Mouse (Mus musculus) MEL (cell line): Measurements from ENCODE around the gene Pkdrej. TPM values are rescaled to one million over a fixed set of nuclear protein-coding genes. Genes with fewer than 3 reads are reported as not detected.
"Not testable (repeated sequence)": the region's sequence is repeated elsewhere in the genome, so short reads cannot be mapped to it uniquely, and the experiment has no call there.

Experiments
- DNase-seq: peaks from one replicate; pipeline ENCODE4 v3.0.0; 2011; ENCODE audit warnings: low read depth, low spot score
- H3K27ac ChIP-seq: 2 replicates; pipeline ENCODE4 v1.5.1; 2012; ENCODE audit warnings: low read depth, mild to moderate bottlenecking, control low read depth, low read length, moderate library complexity; ENCODE audit not compliant: control insufficient read depth
- H3K27me3 ChIP-seq, 2 experiments: fragments of 150-350 bp in 1 of 2; sonication (generic) in 1 of 2; 2 replicates each; pipeline ENCODE4 v1.6.1; 2012; ENCODE audit warnings: low read length in 2 of 2, mild to moderate bottlenecking in 2 of 2, improper control_type of control experiment in 1 of 2, moderate library complexity in 1 of 2; ENCODE audit not compliant: insufficient read depth in 2 of 2, control insufficient read depth in 1 of 2
- H3K36me3 ChIP-seq, 2 experiments: 2 replicates each; pipeline ENCODE4 v1.6.1; 2012 to 2014; ENCODE audit warnings: low read length in 2 of 2, improper control_type of control experiment in 1 of 2, inconsistent platforms in 1 of 2, mild to moderate bottlenecking in 1 of 2; ENCODE audit not compliant: insufficient read depth in 2 of 2, control insufficient read depth in 1 of 2
- H3K4me1 ChIP-seq, 2 experiments: fragments of 150-350 bp in 1 of 2; sonication (generic) in 1 of 2; 2 replicates each; pipeline ENCODE4 v1.6.1; 2012; ENCODE audit warnings: low read length in 2 of 2, improper control_type of control experiment in 1 of 2, mild to moderate bottlenecking in 1 of 2; ENCODE audit not compliant: insufficient read depth in 2 of 2, control insufficient read depth in 1 of 2
- H3K4me3 ChIP-seq, 2 experiments: fragments of 150-350 bp in 1 of 2; sonication (generic) in 1 of 2; 2 replicates each; pipeline ENCODE4 v1.5.1; 2012; ENCODE audit warnings: low read depth in 2 of 2, low read length in 2 of 2, mild to moderate bottlenecking in 2 of 2, moderate library complexity in 2 of 2, control low read depth in 1 of 2, improper control_type of control experiment in 1 of 2; ENCODE audit not compliant: control insufficient read depth in 1 of 2, insufficient read depth in 1 of 2
- H3K79me2 ChIP-seq: 2 replicates; pipeline ENCODE4 v1.6.1; 2012; ENCODE audit warnings: mild to moderate bottlenecking, low read length, moderate library complexity; ENCODE audit not compliant: control insufficient read depth, poor library complexity, insufficient read depth
- H3K9ac ChIP-seq: 2 replicates; pipeline ENCODE4 v1.6.1; 2012; ENCODE audit warnings: low read depth, mild to moderate bottlenecking, control low read depth, low read length, moderate library complexity; ENCODE audit not compliant: control insufficient read depth, poor library complexity, severe bottlenecking
- H3K9me3 ChIP-seq: fragments of 150-350 bp; sonication (generic); replicated peaks from 2 replicates; pipeline ENCODE4 v1.6.1; 2012; ENCODE audit warnings: mild to moderate bottlenecking, low read length, improper control_type of control experiment, moderate library complexity; ENCODE audit not compliant: insufficient read depth
- CHD1 ChIP-seq: IDR thresholded peaks from 2 replicates; pipeline ENCODE4 v1.6.1; 2012; ENCODE audit warnings: low read depth, mild to moderate bottlenecking, inconsistent platforms, low read length, improper control_type of control experiment
- CTCF ChIP-seq, 3 experiments: IDR thresholded peaks in 2 of 3; conservative IDR thresholded peaks in 1 of 3; 2 replicates each; pipeline ENCODE4 v1.5.1; 2011 to 2012; ENCODE audit warnings: low read length in 3 of 3, low read depth in 2 of 3, mild to moderate bottlenecking in 2 of 3, improper control_type of control experiment in 1 of 3, inconsistent platforms in 1 of 3, mixed read lengths in 1 of 3, moderate library complexity in 1 of 3; ENCODE audit not compliant: control insufficient read depth in 1 of 3, insufficient read depth in 1 of 3, poor library complexity in 1 of 3, severe bottlenecking in 1 of 3
- ETS1 ChIP-seq: IDR thresholded peaks from 2 replicates; pipeline ENCODE4 v1.6.1; 2012; ENCODE audit warnings: low read depth, mild to moderate bottlenecking, inconsistent platforms, low read length, improper control_type of control experiment, moderate library complexity
- GATA1 ChIP-seq: IDR thresholded peaks from 2 replicates; pipeline ENCODE4 v1.6.1; 2011; ENCODE audit warnings: low read depth, low read length, improper control_type of control experiment
- MXI1 ChIP-seq: IDR thresholded peaks from 2 replicates; pipeline ENCODE4 v1.6.1; 2011; ENCODE audit warnings: mild to moderate bottlenecking, low read depth, low read length, improper control_type of control experiment
- MYC ChIP-seq: IDR thresholded peaks from 2 replicates; pipeline ENCODE4 v1.6.1; 2011; ENCODE audit warnings: low read depth, mild to moderate bottlenecking, low read length, improper control_type of control experiment, moderate library complexity
- POLR2AphosphoS2 ChIP-seq: IDR thresholded peaks from 2 replicates; pipeline ENCODE4 v1.6.1; 2011; ENCODE audit warnings: low read length, improper control_type of control experiment
- POLR2AphosphoS5 ChIP-seq: IDR thresholded peaks from 2 replicates; pipeline ENCODE4 v1.6.1; 2012; ENCODE audit warnings: low read depth, borderline replicate concordance, mild to moderate bottlenecking, inconsistent platforms, low read length, moderate library complexity, mixed read lengths
- RAD21 ChIP-seq: IDR thresholded peaks from 2 replicates; pipeline ENCODE4 v1.6.1; 2011; ENCODE audit warnings: mild to moderate bottlenecking, low read depth, low read length, improper control_type of control experiment
- SMC3 ChIP-seq: IDR thresholded peaks from 2 replicates; pipeline ENCODE4 v1.6.1; 2011; ENCODE audit warnings: low read depth, low read length, improper control_type of control experiment
- ZMIZ1 ChIP-seq: IDR thresholded peaks from 2 replicates; pipeline ENCODE4 v1.6.1; 2012; ENCODE audit warnings: low read depth, mild to moderate bottlenecking, inconsistent platforms, low read length, improper control_type of control experiment, moderate library complexity
- polyA plus RNA-seq, 2 experiments: library from polyadenylated mRNA; stranded (reverse) in 1 of 2; unstranded in 1 of 2; fragments of >175 nt in 1 of 2; fragments of >200 nt in 1 of 2; gene quantifications; 2 replicates each; pipeline versions ENCODE4 v1.2.1 to v1.2.4; 2012; ENCODE audit warnings: low replicate concordance in 2 of 2, low read depth in 1 of 2; ENCODE audit not compliant: insufficient read length in 2 of 2, insufficient read depth in 1 of 2, missing spikeins in 1 of 2
- total RNA-seq: library from RNA; depleted of rRNA; stranded (reverse); fragments of 300-350 nt; gene quantifications from 2 replicates; pipeline ENCODE4 v1.2.3, GENCODE M21; 2012

The Pkdrej gene
- total and polyA plus RNA-seq, 3 experiments: 0.27 to 0.56 TPM; not detected in 1

DNA sequence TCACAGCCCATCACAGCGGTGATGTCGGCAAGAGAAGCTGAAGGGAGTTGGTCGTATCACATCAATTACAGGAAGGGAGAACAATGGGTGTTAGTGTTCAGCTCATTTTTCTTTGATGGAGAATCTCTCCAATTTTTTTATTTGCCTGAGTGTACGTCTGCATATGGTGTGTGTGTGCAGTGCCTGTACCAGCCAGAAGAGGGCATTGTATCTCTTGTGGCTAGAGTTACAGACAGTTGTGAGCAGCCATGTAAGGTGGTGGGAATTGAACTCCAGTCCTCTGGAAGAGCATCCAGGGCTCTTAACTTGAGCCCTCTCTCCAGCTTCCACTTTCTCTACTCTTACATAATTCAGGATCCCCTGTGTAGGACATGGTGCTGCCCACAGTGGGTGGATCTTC, 38.4 kb downstream of the Pkdrej start:
- Histone ChIP-seq H3K9ac (no peak overlapping the region), H3K9me3 (no peaks in the 10 kb centered on the region), H3K27me3 (no peaks in the 10 kb centered on the region), H3K36me3 (no peaks in the 10 kb centered on the region), H3K79me2 (no peaks in the 10 kb centered on the region), H3K4me3 (no peak overlapping the region), H3K4me1 (no peaks in the 10 kb centered on the region), H3K27ac (no peak overlapping the region)
- peak; percentile 23 for DNase-seq
- peak; percentile 17 to 39 (median 36); a peak in 5 of 6 replicates for TF ChIP-seq CTCF (IDR thresholded peaks at IDR 0.05 in 2 of 3, conservative IDR thresholded peaks at IDR 0.05 in 1 of 3; ENCODE audit: control insufficient read depth in 1 of 3, insufficient read depth in 1 of 3, low read depth in 2 of 3, low read length in 3 of 3, poor library complexity in 1 of 3, severe bottlenecking in 1 of 3)
- peak; percentile 35 for TF ChIP-seq SMC3
- no peak for TF ChIP-seq ZMIZ1
- no peak for TF ChIP-seq POLR2AphosphoS5
- peak; percentile 9 for TF ChIP-seq RAD21

DNA sequence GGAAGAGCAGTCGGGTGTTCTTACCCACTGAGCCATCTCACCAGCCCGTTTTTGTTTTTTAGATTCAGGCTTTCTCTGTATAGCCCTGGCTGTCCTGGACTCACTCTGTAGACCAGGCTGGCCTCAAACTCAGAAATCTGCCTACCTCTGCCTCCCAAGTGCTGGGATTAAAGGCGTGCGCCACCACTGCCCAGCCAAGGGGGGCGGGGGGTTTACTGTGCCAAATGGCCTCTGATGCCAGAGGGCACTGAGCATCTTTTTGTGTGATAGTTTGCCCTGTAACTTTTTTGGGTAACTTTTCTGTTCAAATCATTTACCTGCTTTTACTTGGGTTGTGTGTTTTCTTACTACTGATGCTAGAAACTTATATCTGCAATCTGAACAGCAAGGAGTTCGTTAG, 42.6 kb downstream of the Pkdrej start:
- DNase-seq, H3K4me3 ChIP-seq, H3K27me3 ChIP-seq, H3K36me3 ChIP-seq, H3K9ac ChIP-seq, H3K27ac ChIP-seq, H3K79me2 ChIP-seq, H3K4me1 ChIP-seq, H3K9me3 ChIP-seq: not testable (repeated sequence)

DNA sequence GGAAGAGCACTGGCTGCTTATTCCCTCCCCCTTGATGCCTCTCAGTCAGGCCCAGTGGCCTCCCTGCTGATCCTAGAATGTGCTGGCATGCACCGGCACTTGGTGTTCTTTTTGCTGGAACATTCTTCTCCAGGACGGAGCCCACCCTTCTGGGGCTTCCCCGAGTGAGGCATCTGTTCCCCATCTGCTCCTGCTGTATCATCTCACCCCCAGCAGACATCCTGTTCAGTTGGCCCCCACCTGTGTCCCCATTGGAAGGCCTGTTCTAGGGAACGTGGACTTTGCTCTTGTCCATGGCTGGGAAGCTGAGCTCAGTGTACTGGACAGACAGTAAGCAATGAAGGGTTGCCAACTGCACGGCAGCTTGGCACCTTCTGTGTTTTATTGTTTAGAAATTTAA, 44.8 kb downstream of the Pkdrej start:
- Histone ChIP-seq H3K9ac (no peak overlapping the region), H3K79me2 (no peaks in the 10 kb centered on the region), H3K27ac (no peak overlapping the region), H3K4me1 (no peaks in the 10 kb centered on the region), H3K36me3 (no peaks in the 10 kb centered on the region), H3K4me3 (no peak overlapping the region), H3K9me3 (no peaks in the 10 kb centered on the region), H3K27me3 (no peaks in the 10 kb centered on the region)
- TF ChIP-seq MXI1 (no peak), GATA1 (no peak), MYC (no peak), CHD1 (no peak), POLR2AphosphoS2 (no peak), ETS1 (no peak)
- no peak for DNase-seq
